Mouse (Mus musculus) stomach, postnatal 0 days (tissue): Measurements from ENCODE around the gene Prcd.

Experiments used
- CTCF ChIP-seq: IDR thresholded peaks from 2 replicates; pipeline ENCODE4 v1.5.1; 2016; ENCODE audit warnings: antibody characterized with exemption, low read depth, mild to moderate bottlenecking, moderate library complexity
- EP300 ChIP-seq: optimal IDR thresholded peaks from 2 replicates; pipeline ENCODE3; 2016; ENCODE audit warnings: antibody characterized with exemption

DNA sequence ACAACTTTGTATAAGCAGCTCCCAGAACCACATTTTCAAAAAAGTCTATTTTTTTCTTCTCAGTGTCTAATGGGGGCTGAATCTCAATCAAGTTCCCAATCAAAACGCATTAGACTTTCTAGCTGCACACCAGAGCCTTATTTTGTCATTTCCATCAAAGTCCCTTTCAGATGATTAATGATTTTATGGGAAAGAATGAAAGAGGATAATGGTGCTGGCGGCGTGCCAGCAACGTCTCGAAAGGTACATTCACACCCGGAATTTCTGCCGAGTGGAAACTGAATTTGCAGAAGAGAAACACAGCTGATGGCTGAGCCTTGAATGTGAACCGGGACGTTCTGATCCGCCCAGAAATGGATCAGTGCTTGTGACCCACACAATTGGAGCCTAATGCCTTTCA, 56.8 kb downstream of the Prcd start:
- TF ChIP-seq CTCF (no peak), EP300 (no peak)
